Mouse (Mus musculus) cerebellum, adult 2 months (tissue): ENCODE measurements around the gene Terb2.

Experiments
- CTCF ChIP-seq: fragments of 200-500 bp; IDR thresholded peaks from 2 replicates; pipeline ENCODE4 v1.5.1; 2011; ENCODE audit warnings: low read depth, mild to moderate bottlenecking, control low read depth, low read length, moderate library complexity, borderline replicate concordance; ENCODE audit not compliant: insufficient read depth
- POLR2A ChIP-seq: fragments of 200-500 bp; IDR thresholded peaks from 2 replicates; pipeline ENCODE4 v1.6.1; 2011; ENCODE audit warnings: low read length, control low read depth, borderline replicate concordance; ENCODE audit not compliant: insufficient read depth

DNA sequence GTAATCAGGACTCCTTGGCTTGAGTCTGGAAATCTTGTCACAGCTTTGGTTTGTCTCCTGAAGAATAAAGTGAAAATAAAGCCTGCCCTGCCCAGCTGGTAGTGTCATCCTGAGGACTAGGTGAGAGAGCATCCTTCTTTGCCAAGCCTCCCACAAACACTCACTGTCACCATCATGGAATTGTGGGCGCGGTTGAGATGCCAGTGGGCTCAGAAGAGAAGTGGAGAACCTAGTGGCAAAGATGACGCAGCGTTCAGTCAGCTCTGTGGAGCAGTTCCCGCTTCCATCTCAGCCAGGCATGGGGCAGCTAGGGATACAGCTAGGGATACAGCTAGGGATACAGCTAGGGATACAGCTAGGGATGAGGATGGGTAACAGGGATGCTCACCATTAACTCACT, 69.9 kb downstream of the Terb2 start:
- TF ChIP-seq POLR2A (no peak), CTCF (no peak)
